Mouse (Mus musculus): ENCODE measurements around the gene Cradd.

GRCm38 (mm10) chr10:95300178-95300793, 23.6 kb downstream of the Cradd start:
- TF ChIP-seq CTCF (IDR thresholded peaks at IDR 0.05) = no peak
- TF ChIP-seq EP300 (IDR thresholded peaks at IDR 0.05) = no peak
